Mouse (Mus musculus) neutrophil, adult 83 days (primary cell): ENCODE results near the gene Sod1. TPM values are rescaled to one million over a fixed set of nuclear protein-coding genes. Genes with fewer than 3 reads are reported as not detected.

Experiments used
- total RNA-seq, 2 experiments: library from RNA; stranded (reverse); gene quantifications; one replicate each; pipeline ENCODE4 v1.2.4; 2023

Sod1 gene
- 100 to 1,000 TPM; 196 to 222 TPM for total RNA-seq

GRCm38 (mm10) chr16:90220026-90220891 is at the start of gene Sod1:
TSS of gene Sod1 (plus strand) at chr16:90220754.

Other genes with a start within 250 kb of the Sod1 start
- gene Tiam1, start 77.0 kb upstream of the Sod1 start, total RNA-seq = 100 to 1,000 TPM; 127 to 133 TPM
- gene Scaf4, start 63.7 kb downstream of the Sod1 start, total RNA-seq = 10 to 100 TPM; 59.9 to 73.2 TPM
- gene Hunk, start 165.3 kb downstream of the Sod1 start, total RNA-seq = under 1 TPM; 0.09 to 0.33 TPM